Mouse (Mus musculus) E14TG2a.4 (cell line): ENCODE results near the gene Gltp.

Source experiments
- H3K27me3 ChIP-seq: 2 replicates; pipeline ENCODE4 v1.6.1; 2014; ENCODE audit warnings: low read length, control low read depth; ENCODE audit not compliant: insufficient read depth
- H3K36me3 ChIP-seq: 2 replicates; pipeline ENCODE4 v1.6.1; 2014; ENCODE audit warnings: low read length, control low read depth; ENCODE audit not compliant: insufficient read depth
- H3K4me1 ChIP-seq: replicated peaks from 2 replicates; pipeline ENCODE4 v1.6.1; 2014; ENCODE audit warnings: low read depth, low read length, control low read depth
- H3K4me3 ChIP-seq: replicated peaks from 2 replicates; pipeline ENCODE4 v1.5.1; 2014; ENCODE audit warnings: mild to moderate bottlenecking, low read length
- H3K9me3 ChIP-seq: 2 replicates; pipeline ENCODE4 v1.6.1; 2014; ENCODE audit warnings: low read length, control low read depth
- CTCF ChIP-seq: conservative IDR thresholded peaks from 2 replicates; pipeline ENCODE4 v1.5.1; 2014; ENCODE audit warnings: low read length
- NANOG ChIP-seq: IDR thresholded peaks from 2 replicates; pipeline ENCODE4 v1.6.1; 2014; ENCODE audit warnings: borderline replicate concordance, low read length, mixed read lengths
- POU5F1 ChIP-seq: IDR thresholded peaks from 2 replicates; pipeline ENCODE4 v1.6.1; 2014; ENCODE audit warnings: low read length, borderline replicate concordance

The Gltp gene

GRCm38 (mm10) chr5:114690633-114691567, at the start of gene Gltp:
Gene Gltp, minus strand, starts transcription at chr5:114690984.
- TF ChIP-seq POU5F1: no peak
- TF ChIP-seq NANOG: no peak
- no peak for TF ChIP-seq CTCF
- H3K36me3 ChIP-seq: no peaks in the 10 kb centered on the region
- H3K9me3 ChIP-seq: no peaks in the 10 kb centered on the region
- H3K27me3 ChIP-seq: 0 out of 2 replicates have a peak, but pooled peaks cover 13% of the 10 kb centered on the region
- H3K4me1 ChIP-seq: peaks cover 58% of the 10 kb centered on the region
- H3K4me3 ChIP-seq: peak within 1 kb of the TSS; percentile 90

- Histone ChIP-seq H3K27me3 (no peaks in the 10 kb centered on the region), H3K4me1 (peaks cover 12% of the 10 kb centered on the region), H3K9me3 (no peaks in the 10 kb centered on the region), H3K36me3 (peaks cover 93% of the 10 kb centered on the region), H3K4me3 (no peak overlapping the region)
- TF ChIP-seq POU5F1 (no peak), CTCF (no peak), NANOG (no peak)
Measured at GRCm38 (mm10) chr5:114738707-114739241, 48.0 kb upstream of the Gltp start.

GRCm38 (mm10) chr5:114737090-114737887, 46.5 kb upstream of the Gltp start:
- Histone ChIP-seq H3K36me3 (peaks cover 93% of the 10 kb centered on the region), H3K4me1 (peaks cover 18% of the 10 kb centered on the region), H3K9me3 (no peaks in the 10 kb centered on the region), H3K4me3 (no peak overlapping the region), H3K27me3 (no peaks in the 10 kb centered on the region)
- no peak for TF ChIP-seq NANOG
- no peak for TF ChIP-seq CTCF
- TF ChIP-seq POU5F1: no peak

- H3K27me3 ChIP-seq: no peaks in the 10 kb centered on the region
- peak overlapping the region; percentile 17 for H3K4me3 ChIP-seq
- H3K9me3 ChIP-seq: no peaks in the 10 kb centered on the region
- H3K4me1 ChIP-seq: peaks cover 43% of the 10 kb centered on the region
- H3K36me3 ChIP-seq: peaks cover 94% of the 10 kb centered on the region
- TF ChIP-seq NANOG (no peak), POU5F1 (no peak), CTCF (no peak)
Measured at GRCm38 (mm10) chr5:114733606-114734005, 42.8 kb upstream of the Gltp start.

- Histone ChIP-seq H3K27me3 (no peaks in the 10 kb centered on the region), H3K4me1 (peaks cover 59% of the 10 kb centered on the region), H3K4me3 (no peak overlapping the region), H3K36me3 (peaks cover 93% of the 10 kb centered on the region), H3K9me3 (no peaks in the 10 kb centered on the region)
- TF ChIP-seq POU5F1 (no peak), CTCF (no peak), NANOG (no peak)
Measured at GRCm38 (mm10) chr5:114731969-114732368, 41.2 kb upstream of the Gltp start.

GRCm38 (mm10) chr5:114731498-114731897, 40.7 kb upstream of the Gltp start:
- no peaks in the 10 kb centered on the region for H3K9me3 ChIP-seq
- H3K36me3 ChIP-seq: peaks cover 88% of the 10 kb centered on the region
- H3K4me1 ChIP-seq: peaks cover 60% of the 10 kb centered on the region
- H3K4me3 ChIP-seq: no peak overlapping the region
- H3K27me3 ChIP-seq: no peaks in the 10 kb centered on the region
- TF ChIP-seq POU5F1 (no peak), CTCF (no peak), NANOG (no peak)

GRCm38 (mm10) chr5:114730129-114730528, 39.3 kb upstream of the Gltp start:
- no peaks in the 10 kb centered on the region for H3K27me3 ChIP-seq
- TF ChIP-seq NANOG (no peak), POU5F1 (no peak), CTCF (no peak)
- H3K9me3 ChIP-seq: no peaks in the 10 kb centered on the region
- H3K4me1 ChIP-seq: peaks cover 72% of the 10 kb centered on the region
- H3K4me3 ChIP-seq: no peak overlapping the region
- peaks cover 77% of the 10 kb centered on the region for H3K36me3 ChIP-seq

GRCm38 (mm10) chr5:114728160-114728559, 37.4 kb upstream of the Gltp start:
- Histone ChIP-seq H3K27me3 (no peaks in the 10 kb centered on the region), H3K4me3 (no peak overlapping the region), H3K4me1 (peaks cover 54% of the 10 kb centered on the region), H3K36me3 (peaks cover 72% of the 10 kb centered on the region), H3K9me3 (no peaks in the 10 kb centered on the region)
- TF ChIP-seq NANOG (no peak), CTCF (no peak), POU5F1 (no peak)
